Mouse (Mus musculus) cerebellum, adult 2 months (tissue): ENCODE data around the gene Nppa. TPM values are rescaled to one million over a fixed set of nuclear protein-coding genes. Genes with fewer than 3 reads are reported as not detected.
A peak's percentile ranks its signal among the peaks of the same experiment; 100 is the strongest.
"Not testable (repeated sequence)": the region's sequence is repeated elsewhere in the genome, so short reads cannot be mapped to it uniquely, and the experiment has no call there.

Source experiments
- DNase-seq, 2 experiments: peaks; one replicate each; pipeline ENCODE4 v3.0.0; 2021
- H3K27ac ChIP-seq: fragments of 200-500 bp; 2 replicates; pipeline ENCODE4 v1.5.1; 2012; ENCODE audit warnings: low read length, control low read depth, inconsistent platforms; ENCODE audit not compliant: insufficient read depth
- H3K27me3 ChIP-seq: fragments of 200-500 bp; 2 replicates; pipeline ENCODE4 v1.6.1; 2012; ENCODE audit warnings: inconsistent platforms, mild to moderate bottlenecking, low read length, moderate library complexity; ENCODE audit not compliant: control insufficient read depth, insufficient read depth
- H3K4me1 ChIP-seq: fragments of 200-500 bp; 2 replicates; pipeline ENCODE4 v1.6.1; 2011; ENCODE audit warnings: low read length; ENCODE audit not compliant: control insufficient read depth, insufficient read depth
- H3K4me3 ChIP-seq: fragments of 200-500 bp; replicated peaks from 2 replicates; pipeline ENCODE3; 2011; ENCODE audit warnings: mild to moderate bottlenecking, low read depth, low read length, control low read depth; ENCODE audit not compliant: insufficient read depth
- CTCF ChIP-seq: fragments of 200-500 bp; IDR thresholded peaks from 2 replicates; pipeline ENCODE4 v1.5.1; 2011; ENCODE audit warnings: low read depth, mild to moderate bottlenecking, control low read depth, low read length, moderate library complexity, borderline replicate concordance; ENCODE audit not compliant: insufficient read depth
- POLR2A ChIP-seq: fragments of 200-500 bp; IDR thresholded peaks from 2 replicates; pipeline ENCODE4 v1.6.1; 2011; ENCODE audit warnings: low read length, control low read depth, borderline replicate concordance; ENCODE audit not compliant: insufficient read depth
- WGBS: fragments of 180-500 bp; shearing (Covaris S2); methylation state at CpG from one replicate; pipeline ENCODE4 v1.1.7; 2018; 5-methylcytosine and 5-hydroxymethylcytosine counted together
- polyA plus RNA-seq: library from polyadenylated mRNA; depleted of rRNA; stranded (reverse); fragments of >200 nt; gene quantifications from 2 replicates; pipeline ENCODE4 v1.2.3, GENCODE M21; 2012

The Nppa gene
- polyA plus RNA-seq, 1 experiment = not detected

- Histone ChIP-seq H3K4me1 (peaks cover 22% of the 10 kb centered on the region), H3K4me3 (peak within 1 kb of the TSS; percentile 89), H3K27ac (peak within 1 kb of the TSS; percentile 89), H3K27me3 (no peaks in the 10 kb centered on the region)
- peak; percentile 100 for DNase-seq
- TF ChIP-seq POLR2A (peak; percentile 90), CTCF (no peak)
- WGBS = under 1% methylated on average over 54 of the region's 54 CpGs
These were observed 38.2 kb downstream of the Nppa start, which contains the start of the genes Clcn6 and Mthfr for GRCm38 (mm10) chr4:148038600-148039253. Gene Clcn6 (minus strand): TSS chr4:148038821. Gene Mthfr (plus strand): TSS chr4:148039077.

GRCm38 (mm10) chr4:148039254-148040028 is 38.9 kb downstream of the Nppa start:
- peaks cover 22% of the 10 kb centered on the region for H3K4me1 ChIP-seq
- peak overlapping the region; percentile 63 for H3K4me3 ChIP-seq
- peak in 1 of 2 experiments; percentile 41 for DNase-seq
- 11% methylated on average over 19 of the region's 19 CpGs for WGBS
- TF ChIP-seq CTCF = no peak
- no peak for TF ChIP-seq POLR2A
- H3K27me3 ChIP-seq = no peaks in the 10 kb centered on the region
- peak overlapping the region; percentile 82 for H3K27ac ChIP-seq

- H3K27me3 ChIP-seq = no peaks in the 10 kb centered on the region
- 59% methylated on average over 15 of the region's 15 CpGs for WGBS
- peaks cover 22% of the 10 kb centered on the region for H3K4me1 ChIP-seq
- TF ChIP-seq CTCF = no peak
- no peak for TF ChIP-seq POLR2A
- no peak for DNase-seq
- H3K27ac ChIP-seq = peak overlapping the region; percentile 82; the same call in 1 of the 2 replicates
- no peak overlapping the region for H3K4me3 ChIP-seq
These were observed 39.7 kb downstream of the Nppa start for GRCm38 (mm10) chr4:148040029-148040830.

GRCm38 (mm10) chr4:148040933-148041610 is 40.5 kb downstream of the Nppa start:
- peaks cover 22% of the 10 kb centered on the region for H3K4me1 ChIP-seq
- DNase-seq = peak; percentile 67 to 68
- WGBS = 11% methylated on average over 19 of the region's 19 CpGs
- TF ChIP-seq POLR2A (no peak), CTCF (no peak)
- H3K27me3 ChIP-seq = no peaks in the 10 kb centered on the region
- H3K4me3 ChIP-seq = peak overlapping the region; percentile 44
- H3K27ac ChIP-seq = peak overlapping the region; percentile 22; the same call in 1 of the 2 replicates

GRCm38 (mm10) chr4:148041611-148042191 is 41.2 kb downstream of the Nppa start:
- Histone ChIP-seq H3K4me3 (peak overlapping the region; percentile 44), H3K27ac (peak overlapping the region; percentile 22; the same call in 1 of the 2 replicates), H3K27me3 (no peaks in the 10 kb centered on the region), H3K4me1 (peaks cover 22% of the 10 kb centered on the region)
- no peak for TF ChIP-seq CTCF
- DNase-seq = no peak
- 24% methylated on average over 16 of the region's 16 CpGs for WGBS

GRCm38 (mm10) chr4:148043327-148043726 is 42.8 kb downstream of the Nppa start:
- DNase-seq, H3K27me3 ChIP-seq, H3K27ac ChIP-seq, H3K4me3 ChIP-seq: not testable (repeated sequence)
- peaks cover 20% of the 10 kb centered on the region for H3K4me1 ChIP-seq
- WGBS = 3% methylated on average over 6 of the region's 8 CpGs

GRCm38 (mm10) chr4:148044113-148044512 is 43.6 kb downstream of the Nppa start:
- whole genome bisulfite sequencing = 91% methylated on average over 2 of the region's 2 CpGs
- H3K27ac ChIP-seq = no peak overlapping the region

More at GRCm38 (mm10) chr4:148044113-148044512, 43.6 kb downstream of the Nppa start:
- no peak overlapping the region for H3K4me3 ChIP-seq
- TF ChIP-seq CTCF (no peak), POLR2A (no peak)
- no peaks in the 10 kb centered on the region for H3K27me3 ChIP-seq
- DNase-seq = no peak
- H3K4me1 ChIP-seq = peaks cover 20% of the 10 kb centered on the region
